In genomic region chr9:65909301-65909801, GRCm38 (mm10) we compare ENCODE assay signal across 8 mouse cellular contexts. TPM values are rescaled to one million over a fixed set of nuclear protein-coding genes. Genes with fewer than 3 reads are reported as not detected.
DNase-seq lines count a peak whose midpoint lies in the region; ATAC-seq and TF ChIP-seq lines count a peak whose summit lies in the region.

No protein-coding gene starts in this region.

- H3K27me3 ChIP-seq in forebrain, embryonic 12.5 days, result no peaks in the 10 kb centered on the region
- no peaks in the 10 kb centered on the region for H3K27me3 ChIP-seq in hindbrain, embryonic 14.5 days (ENCODE audit: control insufficient read depth, insufficient read depth, low read length)

- peak overlapping the region; percentile 75 for H3K4me2 ChIP-seq in forebrain, embryonic 12.5 days
- H3K4me2 ChIP-seq in hindbrain, embryonic 14.5 days (replicated peaks), result peak overlapping the region; percentile 63

- WGBS in forebrain, embryonic 12.5 days, result under 1% methylated on average over 34 of the region's 34 CpGs
- WGBS in hindbrain, embryonic 14.5 days, result under 1% methylated on average over 34 of the region's 34 CpGs

- peak; percentile 59 for DNase-seq in MEL-GATA-1-ER (ENCODE audit: extremely low read depth, low read depth)
- peak; percentile 59 for DNase-seq in brain, embryonic 14.5 days (ENCODE audit: low read depth)
- DNase-seq in hindbrain, embryonic 14.5 days (ENCODE audit: low spot score), result peak; percentile 46
- peak; percentile 41 to 57 for DNase-seq in left cerebral cortex, postnatal 25 days (ENCODE audit: low spot score in 2 of 2)
- DNase-seq in spleen, adult 12 weeks (ENCODE audit: low spot score), result peak; percentile 33
- no peak for DNase-seq in yolk sac, embryonic 10.5 days (ENCODE audit: low spot score)

- no peak for TF ChIP-seq POLR2A in brain, embryonic 14.5 days (IDR thresholded peaks at IDR 0.05; ENCODE audit: borderline replicate concordance, extremely low read depth, insufficient read depth, insufficient read length, poor library complexity, severe bottlenecking)

- peaks cover 9% of the 10 kb centered on the region for H3K36me3 ChIP-seq in forebrain, embryonic 12.5 days (replicated peaks)
- H3K36me3 ChIP-seq in hindbrain, embryonic 14.5 days (replicated peaks; ENCODE audit: control insufficient read depth, insufficient read depth), result no peaks in the 10 kb centered on the region

- H3K4me1 ChIP-seq in forebrain, embryonic 12.5 days, result peaks cover 19% of the 10 kb centered on the region
- peaks cover 11% of the 10 kb centered on the region for H3K4me1 ChIP-seq in hindbrain, embryonic 14.5 days (replicated peaks; ENCODE audit: control insufficient read depth, insufficient read depth, low read length)

- H3K4me3 ChIP-seq in forebrain, embryonic 12.5 days (replicated peaks), result peak overlapping the region; percentile 89
- H3K4me3 ChIP-seq in hindbrain, embryonic 14.5 days (replicated peaks; ENCODE audit: low read length), result peak overlapping the region; percentile 67

- peak; percentile 82 for ATAC-seq in forebrain, embryonic 12.5 days (ENCODE audit: low FRiP score)
- ATAC-seq in hindbrain, embryonic 14.5 days (ENCODE audit: low FRiP score), result peak; percentile 4; the same call in 1 of the 2 replicates
- peak; percentile 50 for ATAC-seq in megakaryocyte-erythroid progenitor cell, adult 5-6 weeks (replicated peaks; ENCODE audit: low FRiP score, low TSS enrichment, poor library complexity, severe bottlenecking)

- H3K9me3 ChIP-seq in forebrain, embryonic 12.5 days, result no peaks in the 10 kb centered on the region
- no peaks in the 10 kb centered on the region for H3K9me3 ChIP-seq in hindbrain, embryonic 14.5 days (ENCODE audit: control insufficient read depth, low read length)

- H3K27ac ChIP-seq in forebrain, embryonic 12.5 days, result peak overlapping the region; percentile 86
- H3K27ac ChIP-seq in hindbrain, embryonic 14.5 days, result peak overlapping the region; percentile 85

- TF ChIP-seq CTCF in brain, embryonic 14.5 days (IDR thresholded peaks at IDR 0.05; ENCODE audit: borderline replicate concordance, extremely low read depth, insufficient read depth, insufficient read length), result 0 out of 2 replicates have a peak, but pooled peaks have one; percentile 6

- H3K9ac ChIP-seq in forebrain, embryonic 12.5 days, result peak overlapping the region; percentile 81
- H3K9ac ChIP-seq in hindbrain, embryonic 14.5 days, result peak overlapping the region; percentile 73

- intact Hi-C loops in left cerebral cortex, postnatal 25 days (cut with DNase I), result loop anchor here (2.0 kb wide), 1 partner anchor 95 kb away; no protein-coding TSS in a partner anchor

RNA-seq across cellular contexts. Expression of gene Csnk1g1, which starts 0.6 kb away (rescaled TPM):
- 17.3 and 26.9 TPM in 2 replicates for polyA plus RNA-seq in brain, embryonic 14.5 days (2012; rRNA removed)
- 24.8 and 25.8 TPM in 2 replicates for polyA plus RNA-seq in forebrain, embryonic 12.5 days (2016; fragmentation: Nextera tagmentation; extraction: Ambion mirVana)
- polyA plus RNA-seq in hindbrain, embryonic 14.5 days (2014; fragmentation: Nextera tagmentation; extraction: Ambion mirVana), result 23.6 and 28.9 TPM in 2 replicates
- total RNA-seq in left cerebral cortex, postnatal 25 days (2021), result 10 to 100 TPM; 43.4 to 45.0 TPM
- 25.0 and 29.1 TPM in 2 replicates for total RNA-seq in megakaryocyte-erythroid progenitor cell, adult 5-6 weeks (2014; fragmentation: Nextera tagmentation)
- total RNA-seq in megakaryocyte-erythroid progenitor cell, adult 5-6 weeks (2017), result 21.4 and 22.0 TPM in 2 replicates

RNA-seq across cellular contexts. Expression of gene Trip4, which starts 0.8 kb away (rescaled TPM):
- polyA plus RNA-seq in brain, embryonic 14.5 days (2012; rRNA removed), result 16.3 and 24.1 TPM in 2 replicates
- 32.8 and 36.3 TPM in 2 replicates for polyA plus RNA-seq in forebrain, embryonic 12.5 days (2016; fragmentation: Nextera tagmentation; extraction: Ambion mirVana)
- 35.5 and 36.7 TPM in 2 replicates for polyA plus RNA-seq in hindbrain, embryonic 14.5 days (2014; fragmentation: Nextera tagmentation; extraction: Ambion mirVana)
- total RNA-seq in left cerebral cortex, postnatal 25 days (2021), result 10 to 100 TPM; 35.4 to 37.2 TPM
- 13.0 and 14.6 TPM in 2 replicates for total RNA-seq in megakaryocyte-erythroid progenitor cell, adult 5-6 weeks (2014; fragmentation: Nextera tagmentation)
- 25.9 and 26.6 TPM in 2 replicates for total RNA-seq in megakaryocyte-erythroid progenitor cell, adult 5-6 weeks (2017)

RNA-seq across cellular contexts. Expression of gene Pclaf, which starts 19.3 kb away (rescaled TPM):
- polyA plus RNA-seq in brain, embryonic 14.5 days (2012; rRNA removed), result 27.5 and 37.6 TPM in 2 replicates
- polyA plus RNA-seq in forebrain, embryonic 12.5 days (2016; fragmentation: Nextera tagmentation; extraction: Ambion mirVana), result 224 and 226 TPM in 2 replicates
- 18.1 and 18.3 TPM in 2 replicates for polyA plus RNA-seq in hindbrain, embryonic 14.5 days (2014; fragmentation: Nextera tagmentation; extraction: Ambion mirVana)
- total RNA-seq in left cerebral cortex, postnatal 25 days (2021), result under 1 TPM; 0.53 to 0.55 TPM
- total RNA-seq in megakaryocyte-erythroid progenitor cell, adult 5-6 weeks (2014; fragmentation: Nextera tagmentation), result 39.0 and 59.8 TPM in 2 replicates
- total RNA-seq in megakaryocyte-erythroid progenitor cell, adult 5-6 weeks (2017), result 79.5 and 86.8 TPM in 2 replicates

Comparison
In these comparisons a context has a peak if more than half of its experiments do, and no peak if none do; other contexts are left out.
1. ATAC-seq: peak in every context shown above with its lines; median percentile 82 in forebrain, embryonic 12.5 days; 50 in megakaryocyte-erythroid progenitor cell, adult 5-6 weeks; 4 in hindbrain, embryonic 14.5 days.